Mouse (Mus musculus): ENCODE data around the gene Heatr6. TPM values are rescaled to one million over a fixed set of nuclear protein-coding genes. Genes with fewer than 3 reads are reported as not detected.
A peak's percentile ranks its signal among the peaks of the same experiment; 100 is the strongest.

Gene Heatr6
- polyA plus RNA-seq, 1 experiment = 17.4 TPM

- TF ChIP-seq CTCF (IDR thresholded peaks at IDR 0.05; ENCODE audit: borderline replicate concordance, insufficient read depth, low read depth, low read length) (peak; percentile 68; the same call in 1 of the 2 replicates), POLR2A (IDR thresholded peaks at IDR 0.05; ENCODE audit: borderline replicate concordance, insufficient read depth, low read length) (no peak)
- no peak overlapping the region for H3K27ac ChIP-seq (ENCODE audit: insufficient read depth, low read length)
- DNase-seq = peak; percentile 13 to 35
- H3K4me3 ChIP-seq (replicated peaks; ENCODE audit: insufficient read depth, low read depth, low read length) = no peak overlapping the region
- no peaks in the 10 kb centered on the region for H3K27me3 ChIP-seq (ENCODE audit: control insufficient read depth, insufficient read depth, low read length)
- no peaks in the 10 kb centered on the region for H3K4me1 ChIP-seq (ENCODE audit: control insufficient read depth, insufficient read depth, low read length)
- 5% methylated on average over 2 of the region's 2 CpGs for WGBS
Observed at GRCm38 (mm10) chr11:83785366-83785765, 31.9 kb downstream of the Heatr6 start.

- 69% methylated on average over 4 of the region's 4 CpGs for WGBS
- TF ChIP-seq CTCF (IDR thresholded peaks at IDR 0.05; ENCODE audit: borderline replicate concordance, insufficient read depth, low read depth, low read length) (no peak), POLR2A (IDR thresholded peaks at IDR 0.05; ENCODE audit: borderline replicate concordance, insufficient read depth, low read length) (no peak)
Observed at GRCm38 (mm10) chr11:83786835-83787234, 33.3 kb downstream of the Heatr6 start.

GRCm38 (mm10) chr11:83787401-83788021, 34.0 kb downstream of the Heatr6 start:
- no peaks in the 10 kb centered on the region for H3K27me3 ChIP-seq (ENCODE audit: control insufficient read depth, insufficient read depth, low read length)
- WGBS = 76% methylated on average over 15 of the region's 15 CpGs
- H3K4me3 ChIP-seq (replicated peaks; ENCODE audit: insufficient read depth, low read depth, low read length) = no peak overlapping the region
- no peak for TF ChIP-seq CTCF (IDR thresholded peaks at IDR 0.05; ENCODE audit: borderline replicate concordance, insufficient read depth, low read depth, low read length)
- no peak for TF ChIP-seq POLR2A (IDR thresholded peaks at IDR 0.05; ENCODE audit: borderline replicate concordance, insufficient read depth, low read length)
- no peak for DNase-seq
- no peak overlapping the region for H3K27ac ChIP-seq (ENCODE audit: insufficient read depth, low read length)
- no peaks in the 10 kb centered on the region for H3K4me1 ChIP-seq (ENCODE audit: control insufficient read depth, insufficient read depth, low read length)

More at GRCm38 (mm10) chr11:83786835-83787234, 33.3 kb downstream of the Heatr6 start:
- Histone ChIP-seq H3K27me3 (ENCODE audit: control insufficient read depth, insufficient read depth, low read length) (no peaks in the 10 kb centered on the region), H3K4me3 (replicated peaks; ENCODE audit: insufficient read depth, low read depth, low read length) (no peak overlapping the region), H3K27ac (ENCODE audit: insufficient read depth, low read length) (no peak overlapping the region), H3K4me1 (ENCODE audit: control insufficient read depth, insufficient read depth, low read length) (no peaks in the 10 kb centered on the region)
- DNase-seq = no peak

- no peak for DNase-seq
- 65% methylated on average over 8 of the region's 8 CpGs for WGBS
- Histone ChIP-seq H3K4me1 (ENCODE audit: control insufficient read depth, insufficient read depth, low read length) (no peaks in the 10 kb centered on the region), H3K27ac (ENCODE audit: insufficient read depth, low read length) (no peak overlapping the region), H3K27me3 (ENCODE audit: control insufficient read depth, insufficient read depth, low read length) (no peaks in the 10 kb centered on the region), H3K4me3 (replicated peaks; ENCODE audit: insufficient read depth, low read depth, low read length) (no peak overlapping the region)
- TF ChIP-seq CTCF (IDR thresholded peaks at IDR 0.05; ENCODE audit: borderline replicate concordance, insufficient read depth, low read depth, low read length) = no peak
- no peak for TF ChIP-seq POLR2A (IDR thresholded peaks at IDR 0.05; ENCODE audit: borderline replicate concordance, insufficient read depth, low read length)
Observed at GRCm38 (mm10) chr11:83788331-83788730, 34.8 kb downstream of the Heatr6 start.

GRCm38 (mm10) chr11:83789259-83789658, 35.8 kb downstream of the Heatr6 start:
- no peak for TF ChIP-seq CTCF (IDR thresholded peaks at IDR 0.05; ENCODE audit: borderline replicate concordance, insufficient read depth, low read depth, low read length)
- WGBS = 77% methylated on average over 13 of the region's 13 CpGs
- DNase-seq = no peak

GRCm38 (mm10) chr11:83791133-83791532, 37.6 kb downstream of the Heatr6 start:
- Histone ChIP-seq H3K4me3 (replicated peaks; ENCODE audit: insufficient read depth, low read depth, low read length) (no peak overlapping the region), H3K4me1 (ENCODE audit: control insufficient read depth, insufficient read depth, low read length) (no peaks in the 10 kb centered on the region), H3K27ac (ENCODE audit: insufficient read depth, low read length) (no peak overlapping the region), H3K27me3 (ENCODE audit: control insufficient read depth, insufficient read depth, low read length) (no peaks in the 10 kb centered on the region)
- WGBS = 70% methylated on average over 4 of the region's 4 CpGs
- TF ChIP-seq CTCF (IDR thresholded peaks at IDR 0.05; ENCODE audit: borderline replicate concordance, insufficient read depth, low read depth, low read length) (no peak), POLR2A (IDR thresholded peaks at IDR 0.05; ENCODE audit: borderline replicate concordance, insufficient read depth, low read length) (no peak)
- DNase-seq = no peak

More at GRCm38 (mm10) chr11:83789259-83789658, 35.8 kb downstream of the Heatr6 start:
- no peaks in the 10 kb centered on the region for H3K27me3 ChIP-seq (ENCODE audit: control insufficient read depth, insufficient read depth, low read length)
- H3K27ac ChIP-seq (ENCODE audit: insufficient read depth, low read length) = no peak overlapping the region
- H3K4me1 ChIP-seq (ENCODE audit: control insufficient read depth, insufficient read depth, low read length) = no peaks in the 10 kb centered on the region
- H3K4me3 ChIP-seq (replicated peaks; ENCODE audit: insufficient read depth, low read depth, low read length) = no peak overlapping the region

- Histone ChIP-seq H3K27ac (ENCODE audit: insufficient read depth, low read length) (no peak overlapping the region), H3K27me3 (ENCODE audit: control insufficient read depth, insufficient read depth, low read length) (no peaks in the 10 kb centered on the region), H3K4me1 (ENCODE audit: control insufficient read depth, insufficient read depth, low read length) (no peaks in the 10 kb centered on the region), H3K4me3 (replicated peaks; ENCODE audit: insufficient read depth, low read depth, low read length) (no peak overlapping the region)
- TF ChIP-seq CTCF (IDR thresholded peaks at IDR 0.05; ENCODE audit: borderline replicate concordance, insufficient read depth, low read depth, low read length) (no peak), POLR2A (IDR thresholded peaks at IDR 0.05; ENCODE audit: borderline replicate concordance, insufficient read depth, low read length) (no peak)
- WGBS = 82% methylated on average over 12 of the region's 12 CpGs
- DNase-seq = no peak
Observed at GRCm38 (mm10) chr11:83792316-83792914, 38.9 kb downstream of the Heatr6 start.

- WGBS = 78% methylated on average over 14 of the region's 14 CpGs
- Histone ChIP-seq H3K4me1 (ENCODE audit: control insufficient read depth, insufficient read depth, low read length) (no peaks in the 10 kb centered on the region), H3K27me3 (ENCODE audit: control insufficient read depth, insufficient read depth, low read length) (no peaks in the 10 kb centered on the region), H3K4me3 (replicated peaks; ENCODE audit: insufficient read depth, low read depth, low read length) (no peak overlapping the region), H3K27ac (ENCODE audit: insufficient read depth, low read length) (no peak overlapping the region)
- no peak for TF ChIP-seq POLR2A (IDR thresholded peaks at IDR 0.05; ENCODE audit: borderline replicate concordance, insufficient read depth, low read length)
- TF ChIP-seq CTCF (IDR thresholded peaks at IDR 0.05; ENCODE audit: borderline replicate concordance, insufficient read depth, low read depth, low read length) = no peak
- no peak for DNase-seq
Observed at GRCm38 (mm10) chr11:83793264-83793663, 39.8 kb downstream of the Heatr6 start.
